Mouse (Mus musculus): ENCODE data around the gene Gabpb2. TPM values are rescaled to one million over a fixed set of nuclear protein-coding genes. Genes with fewer than 3 reads are reported as not detected.

The Gabpb2 gene
- 10 to 100 TPM; 10.9 to 11.7 TPM for total RNA-seq (2021)

- DNase-seq = peak; percentile 97 to 99
- intact Hi-C loops (cut with DNase I) = loop anchor here (1.0 to 5.0 kb wide), 4 partner anchors 11 to 75 kb away; partner anchors contain the start of genes Cdc42se1, Mindy1, Prune1 and Tnfaip8l2
These were observed at the start of gene Gabpb2 for GRCm38 (mm10) chr3:95217255-95218134. Gene Gabpb2 (minus strand): TSS chr3:95217916.

GRCm38 (mm10) chr3:95266052-95266451 is 48.3 kb upstream of the Gabpb2 start:
- no peak for DNase-seq
- intact Hi-C loops (cut with DNase I) = loop anchor here (10.0 kb wide), 1 partner anchor 211 kb away; no protein-coding TSS in a partner anchor

GRCm38 (mm10) chr3:95264724-95265123 is 47.0 kb upstream of the Gabpb2 start:
- intact Hi-C loops (cut with DNase I) = loop anchor here (5.0 to 10.0 kb wide), 2 partner anchors 107 to 210 kb away; no protein-coding TSS in a partner anchor
- DNase-seq = no peak

GRCm38 (mm10) chr3:95263089-95263739 is 45.5 kb upstream of the Gabpb2 start:
- intact Hi-C loops (cut with DNase I) = loop anchor here (1.0 to 10.0 kb wide), 4 partner anchors 46 to 208 kb away; partner anchors contain the start of genes Gabpb2 and Tnfaip8l2
- DNase-seq = peak; percentile 74 to 76

- intact Hi-C loops (cut with DNase I) = loop anchor here (2.0 to 10.0 kb wide), 3 partner anchors 45 to 207 kb away; partner anchors contain the start of gene Gabpb2
- DNase-seq = no peak
These were observed 44.3 kb upstream of the Gabpb2 start for GRCm38 (mm10) chr3:95261975-95262374.

- intact Hi-C loops (cut with DNase I) = no loop called here
- no peak for DNase-seq
These were observed 39.2 kb upstream of the Gabpb2 start for GRCm38 (mm10) chr3:95256931-95257330.

- DNase-seq = no peak
- intact Hi-C loops (cut with DNase I) = no loop called here
These were observed 33.2 kb upstream of the Gabpb2 start, which contains the start of gene Bnipl for GRCm38 (mm10) chr3:95250783-95251424. Gene Bnipl (minus strand): TSS chr3:95251193.

- DNase-seq = no peak
- intact Hi-C loops (cut with DNase I) = no loop called here
These were observed 32.6 kb upstream of the Gabpb2 start for GRCm38 (mm10) chr3:95250361-95250760.

- DNase-seq = no peak
- intact Hi-C loops (cut with DNase I) = no loop called here
These were observed 30.1 kb upstream of the Gabpb2 start for GRCm38 (mm10) chr3:95247660-95248336.

GRCm38 (mm10) chr3:95246465-95247231 is 28.9 kb upstream of the Gabpb2 start:
- peak; percentile 33 to 36 for DNase-seq
- intact Hi-C loops (cut with DNase I) = no loop called here

GRCm38 (mm10) chr3:95243086-95243485 is 25.4 kb upstream of the Gabpb2 start:
- intact Hi-C loops (cut with DNase I) = no loop called here

GRCm38 (mm10) chr3:95241498-95241897 is 23.8 kb upstream of the Gabpb2 start, which contains the start of gene Gm128:
Gene Gm128 (minus strand): TSS chr3:95241598.
- intact Hi-C loops (cut with DNase I) = no loop called here
- no peak for DNase-seq

More at GRCm38 (mm10) chr3:95243086-95243485, 25.4 kb upstream of the Gabpb2 start:
- DNase-seq = no peak

GRCm38 (mm10) chr3:95240900-95241299 is 23.2 kb upstream of the Gabpb2 start:
- DNase-seq = no peak
- intact Hi-C loops (cut with DNase I) = no loop called here

- intact Hi-C loops (cut with DNase I) = no loop called here
These were observed 22.3 kb upstream of the Gabpb2 start for GRCm38 (mm10) chr3:95239971-95240370.

GRCm38 (mm10) chr3:95239022-95239421 is 21.3 kb upstream of the Gabpb2 start:
- DNase-seq = no peak
- intact Hi-C loops (cut with DNase I) = no loop called here

More at GRCm38 (mm10) chr3:95239971-95240370, 22.3 kb upstream of the Gabpb2 start:
- no peak for DNase-seq

GRCm38 (mm10) chr3:95237541-95238099 is 19.9 kb upstream of the Gabpb2 start:
- no peak for DNase-seq
- intact Hi-C loops (cut with DNase I) = no loop called here

GRCm38 (mm10) chr3:95235386-95236301 is 17.9 kb upstream of the Gabpb2 start:
- no peak for DNase-seq
- intact Hi-C loops (cut with DNase I) = no loop called here

All from heart, postnatal 36 days (tissue).